Mouse (Mus musculus) left cerebral cortex, postnatal 36 days (tissue): ENCODE measurements at regions not wholly inside any gene's neighbourhood (a gene's known extent, or its start where the extent isn't known, plus 50 kb on each side); places are given as distances from the start of the nearest gene placed in this dataset.

Experiments used
- DNase-seq, 2 experiments: peaks; one replicate each; pipeline ENCODE4 v3.0.0; 2021 to 2022; ENCODE audit warnings: low spot score in 2 of 2, mixed read lengths in 1 of 2
- intact Hi-C: fragments of 180-260 bp; cut with DNase I; formaldehyde crosslinking; loops from one replicate; pipeline ENCODE4 v1.15.1; 2025

- intact Hi-C loops = no loop called here
- DNase-seq = no peak
Measured at GRCm38 (mm10) chr14:123219590-123219989, 235.8 kb upstream of the Tmtc4 start.

GRCm38 (mm10) chr14:123210241-123210640, 226.4 kb upstream of the Tmtc4 start:
- DNase-seq = no peak
- intact Hi-C loops = no loop called here

GRCm38 (mm10) chr14:123202848-123203247, 219.0 kb upstream of the Tmtc4 start:
- DNase-seq = no peak
- intact Hi-C loops = no loop called here

- intact Hi-C loops = no loop called here
Measured at GRCm38 (mm10) chr14:123202313-123202712, 218.5 kb upstream of the Tmtc4 start.

GRCm38 (mm10) chr14:123201426-123202274, 217.8 kb upstream of the Tmtc4 start:
- peak; percentile 57 for DNase-seq
- intact Hi-C loops = no loop called here

More at GRCm38 (mm10) chr14:123202313-123202712, 218.5 kb upstream of the Tmtc4 start:
- DNase-seq = peak in 1 of 2 experiments; percentile 7

- intact Hi-C loops = no loop called here
- DNase-seq = no peak
Measured at GRCm38 (mm10) chr14:123199111-123199510, 215.3 kb upstream of the Tmtc4 start.

GRCm38 (mm10) chr14:123192574-123192973, 208.7 kb upstream of the Tmtc4 start:
- DNase-seq = no peak
- intact Hi-C loops = no loop called here

- intact Hi-C loops = no loop called here
- no peak for DNase-seq
Measured at GRCm38 (mm10) chr14:123190729-123191128, 206.9 kb upstream of the Tmtc4 start.

- intact Hi-C loops = no loop called here
- DNase-seq = no peak
Measured at GRCm38 (mm10) chr14:123187270-123188058, 203.6 kb upstream of the Tmtc4 start.

- no peak for DNase-seq
- intact Hi-C loops = no loop called here
Measured at GRCm38 (mm10) chr14:123173183-123173582, 189.3 kb upstream of the Tmtc4 start.

GRCm38 (mm10) chr14:123171865-123172264, 188.0 kb upstream of the Tmtc4 start:
- DNase-seq = no peak
- intact Hi-C loops = no loop called here

GRCm38 (mm10) chr14:123163842-123164241, 180.0 kb upstream of the Tmtc4 start:
- DNase-seq = no peak
- intact Hi-C loops = no loop called here

- intact Hi-C loops = no loop called here
- DNase-seq = peak; percentile 9 to 20
Measured at GRCm38 (mm10) chr14:123143489-123144046, 159.7 kb upstream of the Tmtc4 start.

- intact Hi-C loops = no loop called here
- no peak for DNase-seq
Measured at GRCm38 (mm10) chr14:123138743-123139705, 155.2 kb upstream of the Tmtc4 start.

- DNase-seq = no peak
- intact Hi-C loops = no loop called here
Measured at GRCm38 (mm10) chr14:123133979-123134378, 150.1 kb upstream of the Tmtc4 start.

GRCm38 (mm10) chr14:123120361-123120760, 136.5 kb upstream of the Tmtc4 start:
- intact Hi-C loops = no loop called here

GRCm38 (mm10) chr14:123116337-123116736, 132.5 kb upstream of the Tmtc4 start:
- intact Hi-C loops = no loop called here
- no peak for DNase-seq

More at GRCm38 (mm10) chr14:123120361-123120760, 136.5 kb upstream of the Tmtc4 start:
- DNase-seq = no peak

- DNase-seq = no peak
- intact Hi-C loops = no loop called here
Measured at GRCm38 (mm10) chr14:123110533-123110932, 126.7 kb upstream of the Tmtc4 start.

GRCm38 (mm10) chr14:123100371-123100770, 116.5 kb upstream of the Tmtc4 start:
- intact Hi-C loops = no loop called here
- DNase-seq = no peak
